Mouse (Mus musculus): ENCODE results near the gene Stxbp6. TPM values are rescaled to one million over a fixed set of nuclear protein-coding genes. Genes with fewer than 3 reads are reported as not detected.
"Not testable (repeated sequence)": the region's sequence is repeated elsewhere in the genome, so short reads cannot be mapped to it uniquely, and the experiment has no call there.

The Stxbp6 gene
- polyA plus RNA-seq, 1 experiment from 2014 or later = 34.1 TPM

DNA sequence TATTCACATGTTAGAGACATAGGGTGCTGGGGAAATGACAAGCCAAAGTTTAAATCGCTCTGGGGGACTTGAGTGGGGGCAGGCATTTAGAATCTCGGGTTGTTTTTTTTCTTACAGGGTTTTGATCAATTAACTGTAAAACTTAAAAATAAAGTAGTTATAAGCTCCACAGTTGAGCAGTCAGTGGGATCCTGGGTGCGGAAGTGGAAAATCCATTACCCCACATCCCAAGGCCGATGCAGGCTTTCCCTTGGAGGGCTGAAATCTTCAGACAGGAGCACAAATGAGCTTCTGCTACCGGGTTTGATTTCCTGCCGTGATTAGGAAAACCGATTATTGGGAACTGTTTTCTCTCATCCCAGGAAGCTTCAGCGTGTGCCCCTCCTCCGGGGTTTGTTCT, 26.8 kb downstream of the Stxbp6 start:
- H3K4me3 ChIP-seq (ENCODE audit: low read length); H3K9me3 ChIP-seq (ENCODE audit: control insufficient read depth, low read length); H3K9ac ChIP-seq (ENCODE audit: low read depth, low read length); H3K4me1 ChIP-seq (ENCODE audit: control insufficient read depth, insufficient read depth, low read length); H3K4me2 ChIP-seq (replicated peaks; ENCODE audit: low read depth, low read length); H3K36me3 ChIP-seq (ENCODE audit: control insufficient read depth, insufficient read depth, low read length); H3K27me3 ChIP-seq (ENCODE audit: control insufficient read depth, insufficient read depth, low read length): not testable (repeated sequence)
- H3K27ac ChIP-seq (ENCODE audit: low read depth, low read length) = peak overlapping the region; percentile 30; the same call in 1 of the 2 replicates
- 37% methylated on average over 6 of the region's 9 CpGs for WGBS
- 0 out of 2 replicates have a peak, but pooled peaks have one; percentile 11 for ATAC-seq (ENCODE audit: low FRiP score, low TSS enrichment)

DNA sequence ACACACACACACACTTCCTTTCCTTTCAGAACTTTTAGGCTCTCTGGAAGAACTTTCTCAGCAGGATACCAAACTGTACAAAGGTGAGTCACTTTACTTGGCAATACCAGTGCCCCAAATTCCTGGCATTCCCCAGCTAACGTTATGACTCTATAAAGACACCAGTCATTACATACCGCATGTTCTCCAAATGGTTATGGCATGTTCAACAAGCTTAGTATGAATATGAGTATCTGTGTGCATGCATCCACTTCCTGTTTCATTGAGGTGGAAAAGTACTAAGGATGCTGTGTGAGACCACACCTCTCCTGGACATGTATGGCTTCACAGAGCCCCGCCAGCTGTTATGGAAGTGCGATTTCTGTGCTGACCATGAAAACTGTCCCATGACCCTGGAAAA, 27.3 kb downstream of the Stxbp6 start:
- H3K9me3 ChIP-seq (ENCODE audit: control insufficient read depth, low read length) = no peaks in the 10 kb centered on the region
- H3K9ac ChIP-seq (ENCODE audit: low read depth, low read length) = no peak overlapping the region
- H3K36me3 ChIP-seq (ENCODE audit: control insufficient read depth, insufficient read depth, low read length) = no peaks in the 10 kb centered on the region
- H3K27me3 ChIP-seq (ENCODE audit: control insufficient read depth, insufficient read depth, low read length) = no peaks in the 10 kb centered on the region
- peak; percentile 40; the same call in 1 of the 2 replicates for ATAC-seq (ENCODE audit: low FRiP score, low TSS enrichment)
- H3K4me1 ChIP-seq (ENCODE audit: control insufficient read depth, insufficient read depth, low read length) = peaks cover 5% of the 10 kb centered on the region
- no peak overlapping the region for H3K4me3 ChIP-seq (ENCODE audit: low read length)
- H3K4me2 ChIP-seq (replicated peaks; ENCODE audit: low read depth, low read length) = no peak overlapping the region
- 51% methylated on average over 4 of the region's 4 CpGs for WGBS
- H3K27ac ChIP-seq (ENCODE audit: low read depth, low read length) = peak overlapping the region; percentile 30; the same call in 1 of the 2 replicates

DNA sequence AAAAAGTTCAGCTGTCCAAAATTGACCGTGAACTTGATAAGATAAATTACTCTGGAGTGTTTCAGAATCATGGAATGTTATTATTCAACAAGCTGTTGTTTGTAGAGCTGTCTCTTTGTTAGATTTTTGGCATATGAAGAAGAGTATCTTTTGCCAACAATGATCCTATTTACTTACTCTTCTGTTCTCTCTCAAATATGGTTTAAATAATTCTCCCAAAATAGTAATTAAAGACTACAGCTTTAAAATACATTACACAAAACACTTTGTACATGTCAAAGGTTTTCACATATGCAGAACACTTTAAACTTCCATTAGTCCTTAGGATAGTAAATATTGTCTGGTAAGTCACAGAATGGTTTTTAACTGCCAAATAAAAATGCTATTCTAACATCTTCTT, 29.9 kb downstream of the Stxbp6 start:
- Histone ChIP-seq H3K9ac (ENCODE audit: low read depth, low read length) (no peak overlapping the region), H3K36me3 (ENCODE audit: control insufficient read depth, insufficient read depth, low read length) (no peaks in the 10 kb centered on the region), H3K4me3 (ENCODE audit: low read length) (no peak overlapping the region), H3K27me3 (ENCODE audit: control insufficient read depth, insufficient read depth, low read length) (no peaks in the 10 kb centered on the region), H3K4me2 (replicated peaks; ENCODE audit: low read depth, low read length) (no peak overlapping the region), H3K9me3 (ENCODE audit: control insufficient read depth, low read length) (no peaks in the 10 kb centered on the region), H3K4me1 (ENCODE audit: control insufficient read depth, insufficient read depth, low read length) (peaks cover 5% of the 10 kb centered on the region), H3K27ac (ENCODE audit: low read depth, low read length) (no peak overlapping the region)
- 61% methylated on average over 1 of the region's 1 CpGs for WGBS
- ATAC-seq (ENCODE audit: low FRiP score, low TSS enrichment) = no peak

DNA sequence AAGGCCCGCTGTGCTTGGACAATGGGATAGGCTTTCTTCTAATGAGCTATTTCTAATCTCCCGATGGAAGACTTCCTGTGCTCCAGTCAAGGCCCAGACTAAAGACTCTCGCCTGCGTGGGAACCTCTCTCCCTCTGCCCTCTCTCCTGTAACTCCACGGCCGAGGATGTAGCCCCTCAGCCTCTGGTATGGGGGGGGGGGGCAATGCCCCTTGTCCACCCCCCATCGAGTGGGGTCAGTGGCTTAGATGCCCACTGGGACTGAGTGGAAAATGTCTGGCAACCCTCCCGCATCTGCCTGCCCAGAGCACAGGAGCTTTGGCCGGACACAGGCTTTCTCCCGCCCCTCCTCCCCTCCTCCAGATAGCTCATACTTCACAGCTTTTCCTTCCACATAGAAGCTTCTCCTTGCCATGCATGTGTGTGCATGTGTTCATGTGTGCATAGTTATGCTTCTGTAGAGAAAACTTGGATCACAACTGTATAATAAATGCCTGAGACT, 31.9 kb downstream of the Stxbp6 start:
- ATAC-seq (ENCODE audit: low FRiP score, low TSS enrichment) = no peak
- WGBS = 67% methylated on average over 10 of the region's 10 CpGs
- no peak overlapping the region for H3K4me3 ChIP-seq (ENCODE audit: low read length)

DNA sequence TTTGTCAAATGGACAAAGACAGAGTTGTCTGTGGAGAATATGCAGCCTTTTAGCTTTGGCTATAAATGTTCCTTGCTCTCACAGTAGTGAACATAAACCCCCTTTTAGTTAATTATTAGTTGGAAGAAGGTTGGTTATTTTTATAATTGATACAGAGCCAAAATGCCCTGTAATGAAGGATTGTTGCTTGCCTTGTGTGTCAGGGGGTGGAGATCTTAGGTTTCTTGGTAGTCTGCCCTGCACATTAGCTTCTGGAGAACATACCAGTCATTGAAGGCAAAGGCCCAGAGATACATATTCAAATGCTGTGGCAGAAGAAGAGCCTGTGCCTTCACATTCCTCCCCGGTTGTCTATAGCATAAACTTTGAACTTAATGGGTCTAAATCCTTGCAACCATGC, 37.0 kb downstream of the Stxbp6 start:
- Histone ChIP-seq H3K9ac (ENCODE audit: low read depth, low read length) (no peak overlapping the region), H3K27ac (ENCODE audit: low read depth, low read length) (no peak overlapping the region), H3K4me1 (ENCODE audit: control insufficient read depth, insufficient read depth, low read length) (peaks cover 8% of the 10 kb centered on the region; the same call in 1 of the 2 replicates), H3K36me3 (ENCODE audit: control insufficient read depth, insufficient read depth, low read length) (no peaks in the 10 kb centered on the region), H3K9me3 (ENCODE audit: control insufficient read depth, low read length) (no peaks in the 10 kb centered on the region), H3K27me3 (ENCODE audit: control insufficient read depth, insufficient read depth, low read length) (no peaks in the 10 kb centered on the region), H3K4me3 (ENCODE audit: low read length) (no peak overlapping the region), H3K4me2 (replicated peaks; ENCODE audit: low read depth, low read length) (no peak overlapping the region)
- no peak for ATAC-seq (ENCODE audit: low FRiP score, low TSS enrichment)
- WGBS = 82% methylated on average over 1 of the region's 1 CpGs

More for the DNA sequence above, 31.9 kb downstream of the Stxbp6 start:
- Histone ChIP-seq H3K9me3 (ENCODE audit: control insufficient read depth, low read length) (no peaks in the 10 kb centered on the region), H3K4me2 (replicated peaks; ENCODE audit: low read depth, low read length) (no peak overlapping the region), H3K9ac (ENCODE audit: low read depth, low read length) (no peak overlapping the region), H3K36me3 (ENCODE audit: control insufficient read depth, insufficient read depth, low read length) (no peaks in the 10 kb centered on the region), H3K27ac (ENCODE audit: low read depth, low read length) (no peak overlapping the region), H3K4me1 (ENCODE audit: control insufficient read depth, insufficient read depth, low read length) (peaks cover 5% of the 10 kb centered on the region), H3K27me3 (ENCODE audit: control insufficient read depth, insufficient read depth, low read length) (no peaks in the 10 kb centered on the region)

DNA sequence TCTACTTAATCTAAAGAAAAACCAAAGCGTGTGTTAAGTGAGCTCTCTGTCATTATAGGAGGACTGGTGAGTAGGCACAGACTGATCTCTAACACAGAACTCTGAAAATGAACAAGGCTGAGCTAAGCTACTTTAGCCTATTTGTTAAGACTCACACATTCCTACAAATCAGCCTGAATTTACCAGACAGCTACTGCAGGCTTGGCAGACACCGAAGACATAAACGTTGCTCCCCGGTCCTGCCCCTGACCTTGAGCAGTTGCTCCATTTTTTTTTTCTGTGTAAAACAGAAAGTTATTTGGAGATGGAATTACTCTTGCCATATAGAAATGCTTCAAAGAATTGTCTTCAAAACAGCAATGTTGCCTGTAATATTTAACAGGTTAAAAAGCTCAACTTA, 37.4 kb downstream of the Stxbp6 start:
- no peak for ATAC-seq (ENCODE audit: low FRiP score, low TSS enrichment)
- H3K4me3 ChIP-seq (ENCODE audit: low read length) = no peak overlapping the region
- no peaks in the 10 kb centered on the region for H3K9me3 ChIP-seq (ENCODE audit: control insufficient read depth, low read length)
- H3K27me3 ChIP-seq (ENCODE audit: control insufficient read depth, insufficient read depth, low read length) = no peaks in the 10 kb centered on the region
- no peak overlapping the region for H3K9ac ChIP-seq (ENCODE audit: low read depth, low read length)
- no peak overlapping the region for H3K27ac ChIP-seq (ENCODE audit: low read depth, low read length)
- WGBS = 43% methylated on average over 4 of the region's 4 CpGs
- peaks cover 8% of the 10 kb centered on the region; the same call in 1 of the 2 replicates for H3K4me1 ChIP-seq (ENCODE audit: control insufficient read depth, insufficient read depth, low read length)
- H3K4me2 ChIP-seq (replicated peaks; ENCODE audit: low read depth, low read length) = no peak overlapping the region
- H3K36me3 ChIP-seq (ENCODE audit: control insufficient read depth, insufficient read depth, low read length) = no peaks in the 10 kb centered on the region

DNA sequence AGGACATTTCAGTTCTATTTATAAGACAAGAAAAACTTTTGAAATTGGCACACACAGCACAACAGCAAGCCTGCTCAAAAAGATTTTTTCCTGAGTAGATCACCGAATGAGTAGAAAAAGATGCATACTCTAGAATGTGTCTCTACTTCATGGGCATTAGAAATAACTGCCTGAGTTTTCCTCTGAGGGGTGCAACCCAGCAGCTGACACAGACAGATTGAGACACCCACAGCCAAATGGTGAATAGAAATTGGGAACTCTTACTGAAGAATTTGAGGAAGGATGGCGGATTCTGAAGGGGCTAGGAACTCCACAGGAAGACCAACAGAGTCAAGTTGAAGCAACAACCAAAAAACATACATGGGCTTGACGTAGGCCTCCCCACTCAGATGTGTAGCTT, 43.8 kb downstream of the Stxbp6 start:
- Histone ChIP-seq H3K9ac (ENCODE audit: low read depth, low read length) (no peak overlapping the region), H3K27me3 (ENCODE audit: control insufficient read depth, insufficient read depth, low read length) (no peaks in the 10 kb centered on the region), H3K4me3 (ENCODE audit: low read length) (no peak overlapping the region), H3K9me3 (ENCODE audit: control insufficient read depth, low read length) (no peaks in the 10 kb centered on the region), H3K36me3 (ENCODE audit: control insufficient read depth, insufficient read depth, low read length) (no peaks in the 10 kb centered on the region), H3K27ac (ENCODE audit: low read depth, low read length) (no peak overlapping the region), H3K4me2 (replicated peaks; ENCODE audit: low read depth, low read length) (no peak overlapping the region), H3K4me1 (ENCODE audit: control insufficient read depth, insufficient read depth, low read length) (no peaks in the 10 kb centered on the region)
- WGBS = 89% methylated on average over 3 of the region's 3 CpGs
- no peak for ATAC-seq (ENCODE audit: low FRiP score, low TSS enrichment)

DNA sequence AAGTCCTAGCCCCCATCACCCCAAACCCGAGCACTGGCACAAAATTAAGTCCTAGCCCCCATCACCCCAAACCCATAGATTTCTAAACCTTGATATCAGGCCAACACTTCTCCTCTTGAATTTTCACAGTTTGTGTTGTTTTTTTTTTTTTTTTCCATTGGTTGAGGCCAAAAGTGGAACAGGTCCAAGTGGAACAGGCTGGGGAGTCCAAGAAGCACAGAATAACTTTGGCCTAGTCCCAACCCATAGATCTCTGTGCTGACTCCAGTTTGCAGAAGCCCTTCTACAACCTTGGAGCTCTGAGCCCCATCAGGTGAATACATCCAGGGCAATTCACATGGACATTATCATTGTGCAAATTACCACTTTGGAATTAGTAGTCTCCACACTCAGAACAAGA, 48.2 kb downstream of the Stxbp6 start:
- Histone ChIP-seq H3K27me3 (ENCODE audit: control insufficient read depth, insufficient read depth, low read length) (no peaks in the 10 kb centered on the region), H3K36me3 (ENCODE audit: control insufficient read depth, insufficient read depth, low read length) (no peaks in the 10 kb centered on the region), H3K4me2 (replicated peaks; ENCODE audit: low read depth, low read length) (no peak overlapping the region), H3K9me3 (ENCODE audit: control insufficient read depth, low read length) (no peaks in the 10 kb centered on the region), H3K4me3 (ENCODE audit: low read length) (no peak overlapping the region), H3K27ac (ENCODE audit: low read depth, low read length) (no peak overlapping the region), H3K9ac (ENCODE audit: low read depth, low read length) (no peak overlapping the region), H3K4me1 (ENCODE audit: control insufficient read depth, insufficient read depth, low read length) (no peaks in the 10 kb centered on the region)
- no peak for ATAC-seq (ENCODE audit: low FRiP score, low TSS enrichment)
- WGBS = 78% methylated on average over 1 of the region's 1 CpGs

DNA sequence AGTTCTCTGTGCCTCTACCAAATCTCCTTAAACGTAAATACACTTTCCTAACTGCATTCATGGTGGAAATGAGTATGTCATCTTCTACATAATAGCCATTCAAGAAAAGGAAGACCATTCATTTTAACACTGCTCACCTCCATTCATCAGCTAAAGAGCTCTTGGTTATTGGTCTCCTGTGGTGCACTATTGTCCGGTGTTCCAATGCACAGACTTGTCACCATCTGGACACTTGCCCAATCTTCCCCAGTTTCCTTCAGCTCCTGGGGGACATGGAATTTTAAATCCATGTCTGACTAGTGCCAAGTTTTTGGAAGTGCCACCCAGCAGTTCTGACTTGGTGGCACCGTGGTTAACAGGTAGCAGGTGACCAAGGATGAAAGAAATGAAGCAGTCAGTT, 54.5 kb downstream of the Stxbp6 start:
- Histone ChIP-seq H3K36me3 (ENCODE audit: control insufficient read depth, insufficient read depth, low read length) (no peaks in the 10 kb centered on the region), H3K9ac (ENCODE audit: low read depth, low read length) (no peak overlapping the region), H3K27me3 (ENCODE audit: control insufficient read depth, insufficient read depth, low read length) (no peaks in the 10 kb centered on the region), H3K4me2 (replicated peaks; ENCODE audit: low read depth, low read length) (no peak overlapping the region), H3K27ac (ENCODE audit: low read depth, low read length) (no peak overlapping the region), H3K4me1 (ENCODE audit: control insufficient read depth, insufficient read depth, low read length) (no peaks in the 10 kb centered on the region), H3K4me3 (ENCODE audit: low read length) (no peak overlapping the region), H3K9me3 (ENCODE audit: control insufficient read depth, low read length) (no peaks in the 10 kb centered on the region)
- ATAC-seq (ENCODE audit: low FRiP score, low TSS enrichment) = no peak
- 87% methylated on average over 3 of the region's 3 CpGs for WGBS
